Mouse (Mus musculus) adrenal gland, adult 8-10 months (tissue): ENCODE results near the gene Cd300ld. TPM values are rescaled to one million over a fixed set of nuclear protein-coding genes. Genes with fewer than 3 reads are reported as not detected.
"Not testable (repeated sequence)": the region's sequence is repeated elsewhere in the genome, so short reads cannot be mapped to it uniquely, and the experiment has no call there.

Experiments
- DNase-seq: peaks from one replicate; pipeline ENCODE4 v3.0.0; 2022
- total RNA-seq, 4 experiments: library from RNA; stranded (reverse); gene quantifications; 2 replicates each; pipeline ENCODE4 v1.2.4; 2022

Gene Cd300ld
- total RNA-seq, result 1 to 10 TPM; 1.6 to 3.1 (median 2.1) TPM

DNA sequence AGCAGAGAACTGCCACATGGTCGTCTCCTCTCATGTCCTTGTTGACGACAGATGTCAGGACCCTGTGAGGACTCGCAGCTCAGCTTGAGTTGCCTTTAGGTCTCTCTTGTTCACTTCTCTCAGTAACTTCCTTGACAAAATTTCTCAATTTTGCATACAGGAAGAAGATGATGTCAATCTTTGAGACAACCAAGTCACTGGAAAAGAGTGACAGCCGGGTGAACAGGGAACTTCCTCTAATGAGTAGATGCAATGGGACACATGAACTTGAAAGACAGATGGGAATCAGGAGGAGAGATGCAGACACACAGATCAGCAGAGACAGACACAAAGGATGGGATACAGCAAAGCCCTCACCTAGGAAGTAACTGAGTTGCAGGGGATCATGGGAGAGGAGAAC, at the start of gene Cd300ld:
Gene Cd300ld (minus strand): TSS at position 130 of the 400 bp plus-strand sequence.
- no peak for DNase-seq

DNA sequence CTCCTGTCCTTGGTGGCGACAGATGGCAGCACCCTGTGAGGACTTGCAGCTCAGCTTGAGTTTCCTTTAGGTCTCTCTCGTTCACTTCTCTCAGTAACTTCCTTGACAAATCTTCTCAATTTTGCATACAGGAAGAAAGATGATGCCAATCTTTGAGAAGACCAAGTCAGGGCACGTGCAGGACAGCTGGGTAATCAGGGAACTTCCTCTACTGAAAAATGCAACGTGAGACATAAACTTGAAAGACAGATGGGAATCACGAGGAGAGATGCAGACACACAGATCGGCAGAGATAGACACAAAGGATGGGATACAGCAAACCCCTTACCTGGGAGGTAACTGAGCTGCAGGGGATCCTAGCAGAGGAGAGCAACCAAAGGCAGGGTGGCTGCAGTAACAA, 47.9 kb upstream of the Cd300ld start, which contains the start of gene Cd300ld5:
Gene Cd300ld5 (minus strand): TSS at position 101 of the 400 bp plus-strand sequence.
- not testable (repeated sequence) for DNase-seq

DNA sequence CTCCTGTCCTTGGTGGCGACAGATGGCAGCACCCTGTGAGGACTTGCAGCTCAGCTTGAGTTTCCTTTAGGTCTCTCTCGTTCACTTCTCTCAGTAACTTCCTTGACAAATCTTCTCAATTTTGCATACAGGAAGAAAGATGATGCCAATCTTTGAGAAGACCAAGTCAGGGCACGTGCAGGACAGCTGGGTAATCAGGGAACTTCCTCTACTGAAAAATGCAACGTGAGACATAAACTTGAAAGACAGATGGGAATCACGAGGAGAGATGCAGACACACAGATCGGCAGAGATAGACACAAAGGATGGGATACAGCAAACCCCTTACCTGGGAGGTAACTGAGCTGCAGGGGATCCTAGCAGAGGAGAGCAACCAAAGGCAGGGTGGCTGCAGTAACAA, 37.2 kb upstream of the Cd300ld start, which contains the start of gene Cd300ld4:
Gene Cd300ld4 (minus strand): TSS at position 101 of the 400 bp plus-strand sequence.
- not testable (repeated sequence) for DNase-seq

DNA sequence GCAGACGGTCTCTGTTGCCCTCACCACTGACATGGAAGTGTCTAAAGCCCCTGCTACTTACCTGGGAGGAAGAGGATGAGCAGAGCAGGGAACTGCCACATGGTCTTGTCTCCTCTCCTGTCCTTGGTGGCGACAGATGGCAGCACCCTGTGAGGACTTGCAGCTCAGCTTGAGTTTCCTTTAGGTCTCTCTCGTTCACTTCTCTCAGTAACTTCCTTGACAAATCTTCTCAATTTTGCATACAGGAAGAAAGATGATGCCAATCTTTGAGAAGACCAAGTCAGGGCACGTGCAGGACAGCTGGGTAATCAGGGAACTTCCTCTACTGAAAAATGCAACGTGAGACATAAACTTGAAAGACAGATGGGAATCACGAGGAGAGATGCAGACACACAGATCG, 26.4 kb upstream of the Cd300ld start, which contains the start of gene Cd300ld2:
Gene Cd300ld2 (minus strand): TSS at position 101 of the 400 bp plus-strand sequence.
- not testable (repeated sequence) for DNase-seq

DNA sequence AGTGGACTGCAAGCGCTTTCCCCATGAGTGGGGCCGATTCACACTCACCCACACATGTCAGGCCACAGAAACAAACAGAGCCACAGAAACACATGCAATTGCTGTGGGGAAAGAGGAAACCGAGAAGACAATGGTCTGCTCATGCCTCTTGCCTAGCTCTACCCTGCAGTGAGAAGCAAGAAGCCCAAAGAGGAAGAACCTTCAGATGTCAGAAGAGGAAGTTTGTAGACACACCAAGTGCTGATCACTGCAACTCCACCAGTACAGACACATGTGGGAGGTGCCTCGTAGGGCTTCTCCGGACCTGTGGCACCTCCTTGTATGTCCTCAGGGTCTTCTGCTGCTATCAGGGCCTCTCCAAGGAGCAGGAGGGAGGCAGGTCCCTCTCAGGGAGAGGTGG, 14.3 kb upstream of the Cd300ld start:
- DNase-seq, result no peak

DNA sequence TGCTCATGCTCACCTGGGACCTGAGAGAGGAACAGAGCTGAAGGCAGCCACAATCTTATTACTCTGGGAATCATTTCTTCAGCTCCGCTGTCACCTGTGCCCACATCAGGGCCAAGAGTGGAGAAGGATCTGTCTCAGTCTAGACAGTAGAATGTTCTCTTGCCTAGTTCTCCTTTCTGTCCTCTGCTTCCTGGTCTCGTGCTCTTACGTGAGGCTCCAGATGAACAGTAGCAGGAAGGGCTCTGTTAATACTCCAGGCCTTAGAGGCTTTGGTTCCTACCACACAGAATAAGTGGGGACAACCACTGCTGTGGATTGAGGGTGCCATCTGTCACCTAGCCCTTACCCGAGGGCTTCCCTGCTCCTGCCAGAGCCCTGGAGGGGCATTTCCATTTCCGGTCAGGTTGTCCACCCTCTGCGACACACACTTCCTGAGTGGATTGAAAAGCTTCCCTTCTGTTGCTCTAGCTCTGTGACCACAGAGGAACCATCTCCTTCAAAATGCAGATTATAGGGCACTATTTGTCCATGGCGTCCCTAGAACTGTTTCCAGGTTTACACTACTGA, 11.8 kb upstream of the Cd300ld start, which contains the start of gene Cd300c2:
Gene Cd300c2 (minus strand): TSS at position 407 of the 567 bp plus-strand sequence.
- DNase-seq, result no peak

DNA sequence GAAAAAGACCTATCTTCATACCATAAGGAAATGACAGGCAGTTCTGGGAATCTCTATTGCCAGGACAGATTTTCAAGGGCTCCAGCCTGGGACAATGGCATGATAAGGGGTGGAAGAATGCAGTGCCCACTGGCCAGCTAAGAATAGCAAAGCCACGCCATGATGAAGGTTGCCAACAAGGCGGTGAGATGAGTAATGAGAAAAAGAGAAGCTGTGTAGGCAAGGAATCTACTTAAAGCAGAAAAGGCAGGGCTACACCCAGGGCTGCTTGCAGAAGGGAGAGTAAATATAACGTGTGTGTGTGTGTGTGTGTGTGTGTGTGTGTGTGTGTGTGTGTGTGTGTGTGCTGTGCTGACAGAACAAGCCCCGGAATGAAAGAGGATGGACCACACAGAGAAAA, 7.9 kb downstream of the Cd300ld start:
- no peak for DNase-seq

DNA sequence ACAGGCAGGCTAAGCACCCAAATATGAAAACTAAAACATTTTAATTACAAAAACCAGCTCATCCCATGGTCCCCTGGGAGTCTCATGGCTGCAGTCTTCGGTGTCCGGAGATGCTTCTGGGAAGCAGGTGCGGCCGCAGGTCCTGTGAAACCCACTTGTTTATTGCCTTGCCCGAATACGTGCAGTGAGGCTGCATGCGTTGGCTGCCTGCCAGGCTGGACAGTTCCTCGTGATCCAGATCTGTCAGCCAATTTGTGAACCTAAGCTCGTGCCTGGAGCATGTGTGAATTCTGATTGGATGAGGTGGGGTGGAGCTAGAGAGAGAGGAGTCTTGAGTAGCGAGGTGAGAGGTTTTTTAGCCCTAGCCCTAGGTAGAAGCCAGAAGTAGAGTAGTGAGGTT, 17.0 kb downstream of the Cd300ld start:
- DNase-seq, result no peak

DNA sequence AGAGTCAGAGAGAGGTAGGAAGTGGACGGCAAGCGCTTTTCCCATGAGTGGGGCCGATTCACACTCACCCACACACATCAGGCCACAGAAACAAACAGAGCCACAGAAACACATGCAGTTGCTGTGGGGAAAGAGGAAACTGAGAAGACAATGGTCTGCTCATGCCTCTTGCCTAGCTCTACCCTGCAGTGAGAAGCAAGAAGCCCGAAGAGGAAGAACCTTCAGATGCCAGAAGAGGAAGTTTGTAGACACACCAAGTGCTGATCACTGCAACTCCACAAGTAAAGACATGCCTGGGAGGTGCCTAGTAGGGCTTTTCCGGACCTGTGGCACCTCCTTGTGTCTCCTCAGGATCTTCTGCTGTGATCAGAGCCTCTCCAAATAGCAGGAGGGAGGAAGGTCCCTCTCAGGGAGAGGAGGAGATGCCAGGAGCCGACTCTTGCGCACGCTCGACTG, 20.9 kb downstream of the Cd300ld start, which contains the start of gene Cd300c:
Gene Cd300c (minus strand): TSS at position 406 of the 456 bp plus-strand sequence.
- DNase-seq, result no peak

DNA sequence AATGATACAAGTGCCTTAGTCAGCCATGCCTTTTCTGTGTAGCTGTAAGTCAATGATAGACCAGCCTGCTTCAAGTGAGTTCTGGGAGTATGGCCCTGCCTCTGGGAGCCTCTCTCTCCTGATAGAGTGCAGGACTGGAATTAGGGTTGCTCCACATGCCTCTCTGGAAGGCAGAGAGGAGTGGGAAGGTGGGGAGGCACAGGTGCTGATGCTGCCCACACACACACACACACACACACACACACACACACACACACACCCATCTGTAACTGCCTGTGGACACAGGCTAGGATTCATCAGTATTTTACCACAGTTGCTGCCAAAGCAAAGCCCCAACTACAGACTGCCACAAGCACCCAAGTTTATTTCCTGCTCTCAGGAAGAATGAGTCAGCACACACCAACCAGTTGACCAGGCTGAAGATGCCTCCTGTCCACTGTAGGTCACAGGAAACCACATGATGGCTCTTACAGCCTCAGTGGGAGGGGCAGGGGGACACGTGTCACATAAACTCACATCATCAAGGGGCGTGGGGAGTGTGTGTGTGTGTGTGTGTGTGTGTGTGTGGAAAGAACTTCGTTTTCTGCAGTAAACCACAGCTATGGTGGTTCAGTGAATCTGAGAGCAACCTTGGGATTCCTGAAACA, 24.4 kb downstream of the Cd300ld start:
- DNase-seq, result peak; percentile 17

DNA sequence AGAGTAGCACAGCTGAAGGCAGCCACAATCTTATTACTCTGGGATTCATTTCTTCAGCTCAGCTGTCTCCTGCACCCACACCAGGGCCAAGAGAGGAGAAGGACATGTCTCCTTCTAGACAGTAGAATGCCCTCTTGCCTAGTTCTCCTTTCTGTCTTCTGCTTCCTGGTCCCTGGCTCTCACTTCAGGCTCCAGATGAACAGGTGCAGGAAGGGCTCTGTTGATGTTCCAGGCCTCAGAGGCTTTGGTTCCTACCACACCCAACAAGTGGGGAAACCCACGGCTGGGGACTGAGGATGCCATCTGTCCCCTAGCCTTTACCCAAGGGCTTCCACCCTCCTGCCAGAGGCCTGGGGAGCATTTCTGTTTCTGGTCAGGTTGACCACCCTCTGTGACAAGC, 29.4 kb downstream of the Cd300ld start:
- no peak for DNase-seq

DNA sequence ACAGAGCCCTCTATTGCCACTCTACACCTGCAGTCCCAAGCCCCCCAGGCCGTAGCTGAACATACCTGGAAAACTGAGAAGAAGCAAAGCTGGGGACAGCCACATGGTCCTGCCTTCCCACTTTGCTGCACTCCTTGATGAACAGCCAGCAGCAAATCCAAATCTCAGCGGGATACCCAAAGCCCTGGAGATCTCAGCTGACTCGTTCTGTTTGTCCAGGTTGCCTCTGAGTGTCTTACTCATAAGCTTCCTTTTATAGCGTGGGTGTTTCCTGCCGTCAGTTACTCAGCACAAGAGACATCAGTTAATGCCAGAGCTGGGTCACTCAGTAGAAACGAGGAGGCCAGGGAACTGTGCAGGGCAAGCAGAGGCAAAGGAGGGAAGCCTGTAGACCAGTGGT, 55.6 kb downstream of the Cd300ld start, which contains the start of gene Cd300lb:
Gene Cd300lb (minus strand): TSS at position 243 of the 400 bp plus-strand sequence.
- DNase-seq, result no peak

DNA sequence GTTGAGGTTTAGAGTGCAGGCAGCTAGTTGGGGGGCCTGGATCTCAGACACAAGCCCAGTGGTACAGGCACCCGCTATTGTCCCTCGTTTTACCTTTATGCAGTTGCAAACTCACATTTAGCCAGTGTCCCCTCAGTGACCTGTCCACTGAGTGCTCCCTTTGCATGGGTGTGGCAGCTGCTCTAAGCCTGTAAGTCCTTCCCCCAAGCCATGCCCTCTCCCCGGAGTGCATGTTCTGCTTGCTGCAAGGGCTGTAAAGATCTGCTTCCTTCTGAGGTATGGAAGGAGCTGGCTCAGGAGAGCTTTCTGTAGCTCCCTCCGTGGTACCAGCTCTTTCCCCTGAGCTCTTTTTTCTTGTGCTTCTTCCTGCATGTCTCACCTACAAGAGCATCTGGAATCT, 56.1 kb downstream of the Cd300ld start:
- DNase-seq, result no peak

Other genes starting within 250 kb of the Cd300ld start
- gene Kif19a, start 224.5 kb downstream of the Cd300ld start, total RNA-seq, result 1 to 10 TPM in 1 of 4 experiments, under 1 TPM in 3; 0.38 to 1.3 (median 0.76) TPM
- not detected for gene Btbd17, start 194.0 kb downstream of the Cd300ld start, total RNA-seq
- gene Gpr142, start 191.0 kb downstream of the Cd300ld start, total RNA-seq, result not detected
- gene Gprc5c, start 138.8 kb downstream of the Cd300ld start, total RNA-seq, result 1 to 10 TPM; 4.3 to 7.7 (median 4.6) TPM
- 1 to 10 TPM; 1.1 to 3.9 (median 3.3) TPM for gene Cd300a, start 99.9 kb downstream of the Cd300ld start, total RNA-seq
- 1 to 10 TPM; 1.3 to 3.1 (median 1.7) TPM for gene Cd300lb, start 55.5 kb downstream of the Cd300ld start, total RNA-seq
- gene Cd300c, start 20.8 kb downstream of the Cd300ld start, total RNA-seq, result not detected
- gene Cd300c2, start 12.0 kb upstream of the Cd300ld start, total RNA-seq, result 10 to 100 TPM in 1 of 4 experiments, 1 to 10 TPM in 3; 3.7 to 11.4 (median 7.5) TPM
- gene Cd300ld2, start 26.3 kb upstream of the Cd300ld start, total RNA-seq, result 1 to 10 TPM in 1 of 4 experiments, not detected in 3; 1.6 TPM
- not detected for gene Cd300ld4, start 37.1 kb upstream of the Cd300ld start, total RNA-seq
- gene Cd300ld5, start 47.8 kb upstream of the Cd300ld start, total RNA-seq, result 10 to 100 TPM in 1 of 4 experiments, 1 to 10 TPM in 3; 3.2 to 11.2 (median 4.5) TPM
- gene Cd300ld3, start 58.5 kb upstream of the Cd300ld start, total RNA-seq, result 10 to 100 TPM in 3 of 4 experiments, 1 to 10 TPM in 1; 9.5 to 18.1 (median 12.1) TPM
- gene Cd300e, start 72.3 kb upstream of the Cd300ld start, total RNA-seq, result under 1 TPM; 0.62 to 0.91 (median 0.64) TPM
- gene Rab37, start 101.5 kb upstream of the Cd300ld start, total RNA-seq, result 1 to 10 TPM in 3 of 4 experiments, under 1 TPM in 1; 0.58 to 1.8 (median 1.4) TPM
- gene Cd300lf, start 144.1 kb upstream of the Cd300ld start, total RNA-seq, result 1 to 10 TPM in 3 of 4 experiments, under 1 TPM in 1; 0.95 to 1.9 (median 1.4) TPM
- 10 to 100 TPM; 21.0 to 25.6 (median 22.2) TPM for gene Slc9a3r1, start 173.4 kb upstream of the Cd300ld start, total RNA-seq
- 10 to 100 TPM; 24.8 to 34.0 (median 27.3) TPM for gene Tmem104, start 197.6 kb upstream of the Cd300ld start, total RNA-seq
- 10 to 100 TPM; 29.0 to 32.1 (median 30.3) TPM for gene Nat9, start 197.9 kb upstream of the Cd300ld start, total RNA-seq